Mouse (Mus musculus): ENCODE data around the gene Ranbp3.
"Not testable (repeated sequence)": the region's sequence is repeated elsewhere in the genome, so short reads cannot be mapped to it uniquely, and the experiment has no call there.

The Ranbp3 gene

GRCm38 (mm10) chr17:56672941-56673646 lies at the start of gene Ranbp3:
Gene Ranbp3, plus strand, starts transcription at chr17:56673294.
- peak; percentile 100 for DNase-seq (ENCODE audit: low read depth)

- DNase-seq (ENCODE audit: low read depth), result peak; percentile 29
Measured at GRCm38 (mm10) chr17:56625495-56625894, 47.6 kb upstream of the Ranbp3 start.

GRCm38 (mm10) chr17:56626260-56626659 lies 46.8 kb upstream of the Ranbp3 start:
- no peak for DNase-seq (ENCODE audit: low read depth)

GRCm38 (mm10) chr17:56626754-56627470 lies 46.2 kb upstream of the Ranbp3 start, which contains the start of gene Lonp1:
Gene Lonp1, minus strand, starts transcription at chr17:56626887.
- peak; percentile 100 for DNase-seq (ENCODE audit: low read depth)

- peak; percentile 46 for DNase-seq (ENCODE audit: low read depth)
Measured at GRCm38 (mm10) chr17:56627530-56628277, 45.4 kb upstream of the Ranbp3 start, which contains the start of gene Catsperd. Gene Catsperd, plus strand, starts transcription at chr17:56628143.

- DNase-seq (ENCODE audit: low read depth), result not testable (repeated sequence)
Measured at GRCm38 (mm10) chr17:56629800-56630781, 43.0 kb upstream of the Ranbp3 start.

- DNase-seq (ENCODE audit: low read depth), result no peak
Measured at GRCm38 (mm10) chr17:56631807-56632206, 41.3 kb upstream of the Ranbp3 start.

GRCm38 (mm10) chr17:56634023-56634422 lies 39.1 kb upstream of the Ranbp3 start:
- no peak for DNase-seq (ENCODE audit: low read depth)

GRCm38 (mm10) chr17:56643237-56643636 lies 29.9 kb upstream of the Ranbp3 start:
- DNase-seq (ENCODE audit: low read depth), result no peak

GRCm38 (mm10) chr17:56647546-56647945 lies 25.5 kb upstream of the Ranbp3 start:
- no peak for DNase-seq (ENCODE audit: low read depth)

- no peak for DNase-seq (ENCODE audit: low read depth)
Measured at GRCm38 (mm10) chr17:56651801-56652200, 21.3 kb upstream of the Ranbp3 start.

GRCm38 (mm10) chr17:56654771-56655170 lies 18.3 kb upstream of the Ranbp3 start:
- DNase-seq (ENCODE audit: low read depth), result no peak

GRCm38 (mm10) chr17:56655311-56655710 lies 17.8 kb upstream of the Ranbp3 start:
- no peak for DNase-seq (ENCODE audit: low read depth)

- no peak for DNase-seq (ENCODE audit: low read depth)
Measured at GRCm38 (mm10) chr17:56656171-56656570, 16.9 kb upstream of the Ranbp3 start.

GRCm38 (mm10) chr17:56663659-56664058 lies 9.4 kb upstream of the Ranbp3 start:
- DNase-seq (ENCODE audit: low read depth), result no peak

- DNase-seq (ENCODE audit: low read depth), result no peak
Measured at GRCm38 (mm10) chr17:56664333-56664732, 8.8 kb upstream of the Ranbp3 start.

GRCm38 (mm10) chr17:56666384-56666783 lies 6.7 kb upstream of the Ranbp3 start:
- no peak for DNase-seq (ENCODE audit: low read depth)

- DNase-seq (ENCODE audit: low read depth), result peak; percentile 14
Measured at GRCm38 (mm10) chr17:56667591-56667990, 5.5 kb upstream of the Ranbp3 start.

- DNase-seq (ENCODE audit: low read depth), result peak; percentile 92
Measured at GRCm38 (mm10) chr17:56668384-56669144, 4.5 kb upstream of the Ranbp3 start.

- no peak for DNase-seq (ENCODE audit: low read depth)
Measured at GRCm38 (mm10) chr17:56669766-56670165, 3.3 kb upstream of the Ranbp3 start.
